Mouse (Mus musculus): ENCODE results near the gene Mef2a. TPM values are rescaled to one million over a fixed set of nuclear protein-coding genes. Genes with fewer than 3 reads are reported as not detected.

The Mef2a gene
- polyA plus RNA-seq, 1 experiment from 2014 or later = 59.1 TPM

GRCm38 (mm10) chr7:67355870-67356269 lies 16.8 kb downstream of the Mef2a start:
- Histone ChIP-seq H3K27ac (replicated peaks; ENCODE audit: low read depth, low read length) (no peak overlapping the region), H3K4me2 (ENCODE audit: low read depth, low read length) (no peak overlapping the region), H3K4me1 (ENCODE audit: control insufficient read depth, insufficient read depth, low read length) (no peaks in the 10 kb centered on the region), H3K36me3 (ENCODE audit: control insufficient read depth, insufficient read depth, low read length) (peaks cover 7% of the 10 kb centered on the region; the same call in 1 of the 2 replicates), H3K27me3 (replicated peaks; ENCODE audit: control insufficient read depth, insufficient read depth, low read length) (no peaks in the 10 kb centered on the region), H3K4me3 (ENCODE audit: low read depth, low read length) (no peak overlapping the region), H3K9ac (ENCODE audit: low read depth, low read length) (no peak overlapping the region), H3K9me3 (ENCODE audit: control insufficient read depth, low read length) (no peaks in the 10 kb centered on the region; the same call in 1 of the 2 replicates)
- 92% methylated on average over 5 of the region's 5 CpGs for WGBS
- DNase-seq (ENCODE audit: low spot score) (no peak), ATAC-seq (ENCODE audit: low read depth) (no peak)

GRCm38 (mm10) chr7:67353667-67354066 lies 19.0 kb downstream of the Mef2a start:
- H3K27ac ChIP-seq (replicated peaks; ENCODE audit: low read depth, low read length) = no peak overlapping the region

DNA sequence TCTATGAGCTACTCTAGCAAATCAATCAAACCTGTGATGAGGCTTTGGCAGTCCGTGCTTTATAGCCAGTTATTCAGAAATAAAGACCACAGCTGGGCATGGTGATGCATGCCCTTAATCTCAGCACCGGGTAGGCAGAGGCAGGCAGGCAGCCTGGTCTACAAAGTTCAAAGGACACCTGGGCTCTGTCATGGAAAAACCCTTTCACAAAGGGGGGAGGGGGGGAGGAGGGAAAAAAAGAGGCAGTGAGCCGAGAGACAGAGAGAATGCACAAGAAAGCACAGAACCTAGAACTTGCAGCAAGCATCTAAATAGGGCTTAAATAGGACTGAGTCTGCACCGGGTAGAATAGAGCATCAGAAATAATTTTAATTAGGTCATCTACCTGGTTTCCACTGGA lies 19.7 kb downstream of the Mef2a start:
- no peak for DNase-seq (ENCODE audit: low spot score)
- no peak for ATAC-seq (ENCODE audit: low read depth)
- Histone ChIP-seq H3K9ac (ENCODE audit: low read depth, low read length) (no peak overlapping the region), H3K27me3 (replicated peaks; ENCODE audit: control insufficient read depth, insufficient read depth, low read length) (no peaks in the 10 kb centered on the region), H3K36me3 (ENCODE audit: control insufficient read depth, insufficient read depth, low read length) (peaks cover 7% of the 10 kb centered on the region; the same call in 1 of the 2 replicates), H3K9me3 (ENCODE audit: control insufficient read depth, low read length) (no peaks in the 10 kb centered on the region; the same call in 1 of the 2 replicates), H3K4me3 (ENCODE audit: low read depth, low read length) (no peak overlapping the region), H3K27ac (replicated peaks; ENCODE audit: low read depth, low read length) (no peak overlapping the region), H3K4me1 (ENCODE audit: control insufficient read depth, insufficient read depth, low read length) (no peaks in the 10 kb centered on the region), H3K4me2 (ENCODE audit: low read depth, low read length) (no peak overlapping the region)
- WGBS = 73% methylated on average over 4 of the region's 4 CpGs

More at GRCm38 (mm10) chr7:67353667-67354066, 19.0 kb downstream of the Mef2a start:
- no peak for ATAC-seq (ENCODE audit: low read depth)
- 92% methylated on average over 6 of the region's 6 CpGs for WGBS
- DNase-seq (ENCODE audit: low spot score) = no peak
- no peak overlapping the region for H3K4me2 ChIP-seq (ENCODE audit: low read depth, low read length)
- H3K4me3 ChIP-seq (ENCODE audit: low read depth, low read length) = no peak overlapping the region
- no peak overlapping the region for H3K9ac ChIP-seq (ENCODE audit: low read depth, low read length)
- no peaks in the 10 kb centered on the region for H3K27me3 ChIP-seq (replicated peaks; ENCODE audit: control insufficient read depth, insufficient read depth, low read length)
- H3K4me1 ChIP-seq (ENCODE audit: control insufficient read depth, insufficient read depth, low read length) = no peaks in the 10 kb centered on the region
- H3K36me3 ChIP-seq (ENCODE audit: control insufficient read depth, insufficient read depth, low read length) = peaks cover 7% of the 10 kb centered on the region; the same call in 1 of the 2 replicates
- no peaks in the 10 kb centered on the region; the same call in 1 of the 2 replicates for H3K9me3 ChIP-seq (ENCODE audit: control insufficient read depth, low read length)

GRCm38 (mm10) chr7:67344443-67344842 lies 28.2 kb downstream of the Mef2a start:
- WGBS = 82% methylated on average over 1 of the region's 1 CpGs
- no peaks in the 10 kb centered on the region for H3K27me3 ChIP-seq (replicated peaks; ENCODE audit: control insufficient read depth, insufficient read depth, low read length)
- no peak overlapping the region for H3K9ac ChIP-seq (ENCODE audit: low read depth, low read length)
- no peaks in the 10 kb centered on the region for H3K4me1 ChIP-seq (ENCODE audit: control insufficient read depth, insufficient read depth, low read length)
- no peak overlapping the region for H3K4me2 ChIP-seq (ENCODE audit: low read depth, low read length)
- no peaks in the 10 kb centered on the region for H3K9me3 ChIP-seq (ENCODE audit: control insufficient read depth, low read length)
- no peak for DNase-seq (ENCODE audit: low spot score)
- no peak overlapping the region for H3K4me3 ChIP-seq (ENCODE audit: low read depth, low read length)
- no peak for ATAC-seq (ENCODE audit: low read depth)
- peaks cover 4% of the 10 kb centered on the region; the same call in 1 of the 2 replicates for H3K36me3 ChIP-seq (ENCODE audit: control insufficient read depth, insufficient read depth, low read length)
- H3K27ac ChIP-seq (replicated peaks; ENCODE audit: low read depth, low read length) = no peak overlapping the region

DNA sequence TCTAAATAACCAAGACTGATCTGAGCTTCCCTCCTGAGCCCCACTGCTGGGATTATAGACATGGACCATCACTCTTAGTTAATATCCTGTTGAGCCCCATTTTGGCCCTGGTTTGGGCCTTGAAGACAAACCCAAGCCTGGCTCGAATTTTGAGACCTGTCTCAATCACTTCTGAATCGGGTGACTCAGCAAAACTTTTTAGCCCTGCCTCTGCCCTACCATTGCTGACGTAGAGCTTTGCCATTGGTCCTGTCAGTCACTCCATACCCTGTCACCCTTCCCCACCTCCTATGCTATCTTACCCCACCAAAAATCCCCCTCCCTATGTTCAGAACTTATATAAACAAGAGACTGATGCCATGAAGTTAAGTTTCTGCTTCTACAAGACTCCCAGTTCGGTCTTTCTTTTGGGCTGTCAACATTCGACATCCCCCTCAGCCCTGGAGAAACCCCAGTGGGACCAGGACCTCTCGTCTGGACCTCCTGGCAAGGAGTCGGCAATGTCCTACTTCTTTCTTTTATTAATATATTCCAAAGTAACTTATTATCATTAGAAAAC lies 30.5 kb downstream of the Mef2a start:
- WGBS = 79% methylated on average over 7 of the region's 7 CpGs

DNA sequence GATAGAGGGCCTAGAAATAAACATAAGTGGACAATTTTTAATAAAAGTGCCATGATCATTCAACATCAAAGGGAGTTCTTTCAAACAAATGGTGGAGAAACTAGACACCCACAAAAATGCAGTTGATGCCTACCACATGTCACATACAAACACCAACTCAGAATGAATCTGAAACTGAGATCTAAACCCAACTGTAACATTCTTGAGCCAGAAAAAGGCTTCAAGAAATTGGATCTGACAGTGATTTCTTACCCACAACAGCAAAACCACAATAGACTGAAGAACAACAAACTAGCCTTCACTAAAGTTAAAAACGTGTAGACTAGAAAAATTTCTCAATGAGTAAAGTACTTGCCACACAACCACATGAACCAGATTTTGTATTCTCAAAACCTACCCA lies 52.3 kb downstream of the Mef2a start:
- Histone ChIP-seq H3K4me2 (ENCODE audit: low read depth, low read length) (no peak overlapping the region), H3K27me3 (replicated peaks; ENCODE audit: control insufficient read depth, insufficient read depth, low read length) (no peaks in the 10 kb centered on the region), H3K27ac (replicated peaks; ENCODE audit: low read depth, low read length) (no peak overlapping the region), H3K36me3 (ENCODE audit: control insufficient read depth, insufficient read depth, low read length) (peaks cover 3% of the 10 kb centered on the region; the same call in 1 of the 2 replicates), H3K4me1 (ENCODE audit: control insufficient read depth, insufficient read depth, low read length) (no peaks in the 10 kb centered on the region), H3K9ac (ENCODE audit: low read depth, low read length) (no peak overlapping the region), H3K4me3 (ENCODE audit: low read depth, low read length) (no peak overlapping the region), H3K9me3 (ENCODE audit: control insufficient read depth, low read length) (no peaks in the 10 kb centered on the region)
- DNase-seq (ENCODE audit: low spot score) (peak; percentile 9), ATAC-seq (ENCODE audit: low read depth) (no peak)
- WGBS = 37% methylated on average over 1 of the region's 1 CpGs

More for the DNA sequence above, 30.5 kb downstream of the Mef2a start:
- ATAC-seq (ENCODE audit: low read depth) = no peak
- Histone ChIP-seq H3K9ac (ENCODE audit: low read depth, low read length) (no peak overlapping the region), H3K27ac (replicated peaks; ENCODE audit: low read depth, low read length) (no peak overlapping the region), H3K9me3 (ENCODE audit: control insufficient read depth, low read length) (no peaks in the 10 kb centered on the region), H3K4me2 (ENCODE audit: low read depth, low read length) (no peak overlapping the region), H3K4me1 (ENCODE audit: control insufficient read depth, insufficient read depth, low read length) (no peaks in the 10 kb centered on the region), H3K27me3 (replicated peaks; ENCODE audit: control insufficient read depth, insufficient read depth, low read length) (no peaks in the 10 kb centered on the region), H3K36me3 (ENCODE audit: control insufficient read depth, insufficient read depth, low read length) (peaks cover 7% of the 10 kb centered on the region; the same call in 1 of the 2 replicates), H3K4me3 (ENCODE audit: low read depth, low read length) (no peak overlapping the region)
- DNase-seq (ENCODE audit: low spot score) = no peak

DNA sequence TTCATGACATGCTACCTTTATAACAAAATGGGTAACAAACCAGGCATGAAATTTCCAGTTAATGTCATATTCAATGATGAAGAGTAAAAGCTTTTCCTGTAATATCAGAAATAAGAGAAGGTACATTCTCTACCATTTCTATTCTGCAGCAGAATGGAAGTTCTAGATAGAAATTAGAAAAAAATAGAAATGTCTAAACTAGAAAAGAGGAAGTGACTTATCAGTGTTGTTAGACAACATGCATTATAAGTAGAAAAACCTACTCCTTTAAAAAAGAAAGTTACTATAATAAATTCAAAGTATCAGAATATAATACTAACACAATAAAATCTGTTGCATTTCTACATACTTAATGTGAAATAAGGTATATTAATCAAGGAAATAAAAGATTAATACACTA lies 54.0 kb downstream of the Mef2a start:
- H3K27ac ChIP-seq (replicated peaks; ENCODE audit: low read depth, low read length) = no peak overlapping the region
- no peak overlapping the region for H3K4me2 ChIP-seq (ENCODE audit: low read depth, low read length)
- no peaks in the 10 kb centered on the region for H3K27me3 ChIP-seq (replicated peaks; ENCODE audit: control insufficient read depth, insufficient read depth, low read length)
- no peaks in the 10 kb centered on the region for H3K9me3 ChIP-seq (ENCODE audit: control insufficient read depth, low read length)
- ATAC-seq (ENCODE audit: low read depth) (no peak), DNase-seq (ENCODE audit: low spot score) (no peak)
- no peak overlapping the region for H3K4me3 ChIP-seq (ENCODE audit: low read depth, low read length)
- H3K9ac ChIP-seq (ENCODE audit: low read depth, low read length) = no peak overlapping the region
- no peaks in the 10 kb centered on the region for H3K4me1 ChIP-seq (ENCODE audit: control insufficient read depth, insufficient read depth, low read length)
- peaks cover 7% of the 10 kb centered on the region; the same call in 1 of the 2 replicates for H3K36me3 ChIP-seq (ENCODE audit: control insufficient read depth, insufficient read depth, low read length)

GRCm38 (mm10) chr7:67313200-67313599 lies 59.5 kb downstream of the Mef2a start:
- no peak overlapping the region for H3K27ac ChIP-seq (replicated peaks; ENCODE audit: low read depth, low read length)
- H3K4me3 ChIP-seq (ENCODE audit: low read depth, low read length) = no peak overlapping the region
- H3K4me1 ChIP-seq (ENCODE audit: control insufficient read depth, insufficient read depth, low read length) = no peaks in the 10 kb centered on the region
- ATAC-seq (ENCODE audit: low read depth) = no peak
- no peak overlapping the region for H3K4me2 ChIP-seq (ENCODE audit: low read depth, low read length)
- H3K9me3 ChIP-seq (ENCODE audit: control insufficient read depth, low read length) = no peaks in the 10 kb centered on the region
- peaks cover 18% of the 10 kb centered on the region; the same call in 1 of the 2 replicates for H3K36me3 ChIP-seq (ENCODE audit: control insufficient read depth, insufficient read depth, low read length)
- 85% methylated on average over 3 of the region's 3 CpGs for WGBS
- H3K27me3 ChIP-seq (replicated peaks; ENCODE audit: control insufficient read depth, insufficient read depth, low read length) = no peaks in the 10 kb centered on the region
- no peak overlapping the region for H3K9ac ChIP-seq (ENCODE audit: low read depth, low read length)
- DNase-seq (ENCODE audit: low spot score) = no peak

DNA sequence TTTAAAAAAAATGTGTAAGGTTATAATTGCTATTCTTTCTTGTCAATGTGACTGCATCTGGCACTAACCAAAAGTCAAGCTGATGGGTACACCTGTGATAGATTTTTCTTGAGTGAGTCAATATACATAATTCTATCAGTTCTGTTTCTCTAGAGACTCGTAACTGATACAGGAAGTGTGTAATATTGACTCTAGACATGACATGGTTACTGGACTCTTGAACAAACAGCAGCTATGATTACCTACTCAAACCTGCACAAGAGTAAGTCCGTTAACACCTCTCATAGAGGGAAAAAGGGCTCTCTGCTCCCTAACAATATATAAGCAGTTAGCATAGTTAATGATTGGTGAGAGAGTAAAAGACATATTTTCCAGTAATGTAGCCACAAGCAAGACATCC lies 62.5 kb downstream of the Mef2a start:
- Histone ChIP-seq H3K9me3 (ENCODE audit: control insufficient read depth, low read length) (no peaks in the 10 kb centered on the region), H3K9ac (ENCODE audit: low read depth, low read length) (no peak overlapping the region), H3K36me3 (ENCODE audit: control insufficient read depth, insufficient read depth, low read length) (peaks cover 15% of the 10 kb centered on the region; the same call in 1 of the 2 replicates), H3K4me2 (ENCODE audit: low read depth, low read length) (no peak overlapping the region), H3K27ac (replicated peaks; ENCODE audit: low read depth, low read length) (no peak overlapping the region), H3K27me3 (replicated peaks; ENCODE audit: control insufficient read depth, insufficient read depth, low read length) (no peaks in the 10 kb centered on the region), H3K4me3 (ENCODE audit: low read depth, low read length) (no peak overlapping the region), H3K4me1 (ENCODE audit: control insufficient read depth, insufficient read depth, low read length) (no peaks in the 10 kb centered on the region)
- 90% methylated on average over 2 of the region's 2 CpGs for WGBS
- ATAC-seq (ENCODE audit: low read depth) (no peak), DNase-seq (ENCODE audit: low spot score) (no peak)
